Mouse (Mus musculus): Measurements from ENCODE around the gene Camta1.
"Not testable (repeated sequence)": the region's sequence is repeated elsewhere in the genome, so short reads cannot be mapped to it uniquely, and the experiment has no call there.

Gene Camta1

GRCm38 (mm10) chr4:150939991-150940651 lies 921.6 kb downstream of the Camta1 start:
- DNase-seq (ENCODE audit: inconsistent ontology term): no peak

- DNase-seq (ENCODE audit: inconsistent ontology term): no peak
These were observed 923.6 kb downstream of the Camta1 start for GRCm38 (mm10) chr4:150938063-150938452.

- no peak for DNase-seq (ENCODE audit: inconsistent ontology term)
These were observed 924.2 kb downstream of the Camta1 start for GRCm38 (mm10) chr4:150937293-150938062.

- DNase-seq (ENCODE audit: inconsistent ontology term): no peak
These were observed 928.2 kb downstream of the Camta1 start for GRCm38 (mm10) chr4:150933503-150933902.

- DNase-seq (ENCODE audit: inconsistent ontology term): peak; percentile 25
These were observed 933.9 kb downstream of the Camta1 start for GRCm38 (mm10) chr4:150927789-150928188.

- peak; percentile 5 for DNase-seq (ENCODE audit: inconsistent ontology term)
These were observed 934.6 kb downstream of the Camta1 start for GRCm38 (mm10) chr4:150926924-150927705.

GRCm38 (mm10) chr4:150925923-150926322 lies 935.8 kb downstream of the Camta1 start:
- DNase-seq (ENCODE audit: inconsistent ontology term): no peak

- no peak for DNase-seq (ENCODE audit: inconsistent ontology term)
These were observed 936.7 kb downstream of the Camta1 start for GRCm38 (mm10) chr4:150924936-150925335.

GRCm38 (mm10) chr4:150924308-150924707 lies 937.4 kb downstream of the Camta1 start:
- DNase-seq (ENCODE audit: inconsistent ontology term): no peak

GRCm38 (mm10) chr4:150921206-150921605 lies 940.5 kb downstream of the Camta1 start:
- no peak for DNase-seq (ENCODE audit: inconsistent ontology term)

GRCm38 (mm10) chr4:150917336-150918027 lies 944.2 kb downstream of the Camta1 start:
- DNase-seq (ENCODE audit: inconsistent ontology term): no peak

GRCm38 (mm10) chr4:150915181-150915906 lies 946.3 kb downstream of the Camta1 start:
- peak; percentile 36 for DNase-seq (ENCODE audit: inconsistent ontology term)

- DNase-seq (ENCODE audit: inconsistent ontology term): peak; percentile 93
These were observed 947.4 kb downstream of the Camta1 start, which contains the start of the genes Park7 and Tnfrsf9 for GRCm38 (mm10) chr4:150914290-150914733. TSS of gene Park7 (minus strand) at chr4:150914437. TSS of gene Tnfrsf9 (plus strand) at chr4:150914562.

GRCm38 (mm10) chr4:150913743-150914142 lies 947.9 kb downstream of the Camta1 start:
- no peak for DNase-seq (ENCODE audit: inconsistent ontology term)

- no peak for DNase-seq (ENCODE audit: inconsistent ontology term)
These were observed 951.3 kb downstream of the Camta1 start for GRCm38 (mm10) chr4:150910164-150910951.

GRCm38 (mm10) chr4:150909451-150910156 lies 952.1 kb downstream of the Camta1 start:
- peak; percentile 100 for DNase-seq (ENCODE audit: inconsistent ontology term)

- not testable (repeated sequence) for DNase-seq (ENCODE audit: inconsistent ontology term)
These were observed 953.2 kb downstream of the Camta1 start for GRCm38 (mm10) chr4:150908512-150908911.

GRCm38 (mm10) chr4:150907099-150907498 lies 954.6 kb downstream of the Camta1 start:
- DNase-seq (ENCODE audit: inconsistent ontology term): no peak

- no peak for DNase-seq (ENCODE audit: inconsistent ontology term)
These were observed 958.5 kb downstream of the Camta1 start for GRCm38 (mm10) chr4:150903091-150903742.

All from Muller cell, postnatal 12 days (primary cell).